Mouse (Mus musculus) small intestine, adult 2 months (tissue): ENCODE measurements at regions not wholly inside any gene's neighbourhood (a gene's known extent, or its start where the extent isn't known, plus 50 kb on each side); places are given as distances from the start of the nearest gene placed in this dataset.

ENCODE experiments used
- H3K27ac ChIP-seq: fragments of 200-500 bp; 2 replicates; pipeline ENCODE4 v1.5.1; 2012; ENCODE audit warnings: low read depth, low read length, control low read depth, inconsistent platforms; ENCODE audit not compliant: insufficient read depth
- H3K27me3 ChIP-seq: fragments of 200-500 bp; 2 replicates; pipeline ENCODE4 v1.6.1; 2012; ENCODE audit warnings: mild to moderate bottlenecking, moderate library complexity, low read length, inconsistent platforms; ENCODE audit not compliant: control insufficient read depth, insufficient read depth
- H3K36me3 ChIP-seq: fragments of 200-500 bp; 2 replicates; pipeline ENCODE4 v1.6.1; 2012; ENCODE audit warnings: mild to moderate bottlenecking, low read length, control low read depth, inconsistent platforms; ENCODE audit not compliant: control insufficient read depth, insufficient read depth
- H3K4me1 ChIP-seq: fragments of 200-500 bp; 2 replicates; pipeline ENCODE4 v1.6.1; 2012; ENCODE audit warnings: low read length, inconsistent platforms, mixed read lengths; ENCODE audit not compliant: control insufficient read depth, insufficient read depth, insufficient read length
- H3K4me3 ChIP-seq: fragments of 200-500 bp; 2 replicates; pipeline ENCODE4 v1.5.1; 2012; ENCODE audit warnings: low read depth, mild to moderate bottlenecking, control low read depth, inconsistent platforms, low read length, moderate library complexity
- CTCF ChIP-seq: fragments of 200-500 bp; IDR thresholded peaks from 2 replicates; pipeline ENCODE4 v1.5.1; 2012; ENCODE audit warnings: low read depth, mild to moderate bottlenecking, control low read depth, inconsistent platforms, low read length, moderate library complexity, mixed read lengths; ENCODE audit not compliant: insufficient replicate concordance, insufficient read length; ENCODE audit errors: extremely low read depth
- POLR2A ChIP-seq: fragments of 200-500 bp; IDR thresholded peaks from 2 replicates; pipeline ENCODE4 v1.6.1; 2012; ENCODE audit warnings: low read depth, mild to moderate bottlenecking, control low read depth, inconsistent platforms, low read length, moderate library complexity
- WGBS: fragments of 180-500 bp; shearing (Covaris S2); methylation state at CpG from one replicate; pipeline ENCODE4 v1.1.7; 2018; 5-methylcytosine and 5-hydroxymethylcytosine counted together

DNA sequence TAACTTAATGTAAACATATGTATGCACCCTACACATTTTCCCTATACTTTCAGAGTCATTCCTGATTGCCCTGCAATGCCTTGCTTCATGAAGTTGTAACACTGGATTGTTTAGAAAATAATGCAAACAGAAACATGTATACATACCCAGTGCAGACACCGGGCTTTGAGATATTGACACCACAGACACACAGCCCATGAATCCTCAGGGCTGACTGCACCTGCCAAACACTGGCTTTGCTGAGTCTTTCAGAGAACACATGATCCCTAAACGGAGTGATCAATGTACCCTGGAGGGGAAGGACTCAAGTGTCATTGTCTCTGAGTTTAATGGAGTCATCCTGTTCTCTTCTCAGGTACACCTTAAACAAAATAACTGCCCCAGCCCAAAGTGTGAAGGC, 519.4 kb upstream of the Mki67 start:
- TF ChIP-seq POLR2A = no peak
- no peak for TF ChIP-seq CTCF
- 57% methylated on average over 2 of the region's 2 CpGs for WGBS

GRCm38 (mm10) chr7:136236391-136236790, 520.2 kb upstream of the Mki67 start:
- WGBS = 66% methylated on average over 10 of the region's 10 CpGs
- no peaks in the 10 kb centered on the region for H3K4me1 ChIP-seq
- no peak for TF ChIP-seq CTCF
- no peak for TF ChIP-seq POLR2A
- H3K4me3 ChIP-seq = no peak overlapping the region
- no peaks in the 10 kb centered on the region for H3K36me3 ChIP-seq
- H3K27me3 ChIP-seq = no peaks in the 10 kb centered on the region
- no peak overlapping the region for H3K27ac ChIP-seq

More for the DNA sequence above, 519.4 kb upstream of the Mki67 start:
- H3K4me3 ChIP-seq = no peak overlapping the region
- no peak overlapping the region for H3K27ac ChIP-seq
- H3K36me3 ChIP-seq = no peaks in the 10 kb centered on the region
- H3K27me3 ChIP-seq = no peaks in the 10 kb centered on the region
- H3K4me1 ChIP-seq = no peaks in the 10 kb centered on the region

DNA sequence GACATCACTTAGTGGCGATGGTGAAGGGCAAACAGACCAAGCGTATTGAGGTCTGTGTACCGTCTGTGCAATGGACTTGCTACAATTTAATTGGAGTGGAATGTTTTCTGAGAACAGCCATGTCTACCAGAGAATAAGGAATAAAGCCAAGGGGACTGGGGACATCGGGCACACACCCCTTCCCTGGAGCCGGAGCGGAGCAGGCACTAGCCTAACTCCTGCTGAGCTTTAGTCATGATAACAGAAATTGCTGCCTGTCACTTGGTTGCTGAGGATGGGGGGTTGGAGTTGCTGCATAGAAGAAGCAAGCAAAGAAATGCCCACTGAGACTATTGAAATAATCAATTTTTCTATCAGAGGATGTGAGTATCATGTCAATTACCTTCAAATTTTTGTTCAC, 549.5 kb upstream of the Mki67 start:
- no peaks in the 10 kb centered on the region for H3K4me1 ChIP-seq
- H3K4me3 ChIP-seq = no peak overlapping the region
- H3K27me3 ChIP-seq = no peaks in the 10 kb centered on the region
- no peak for TF ChIP-seq POLR2A
- TF ChIP-seq CTCF = no peak
- WGBS = 59% methylated on average over 6 of the region's 6 CpGs
- H3K36me3 ChIP-seq = no peaks in the 10 kb centered on the region
- H3K27ac ChIP-seq = no peak overlapping the region

DNA sequence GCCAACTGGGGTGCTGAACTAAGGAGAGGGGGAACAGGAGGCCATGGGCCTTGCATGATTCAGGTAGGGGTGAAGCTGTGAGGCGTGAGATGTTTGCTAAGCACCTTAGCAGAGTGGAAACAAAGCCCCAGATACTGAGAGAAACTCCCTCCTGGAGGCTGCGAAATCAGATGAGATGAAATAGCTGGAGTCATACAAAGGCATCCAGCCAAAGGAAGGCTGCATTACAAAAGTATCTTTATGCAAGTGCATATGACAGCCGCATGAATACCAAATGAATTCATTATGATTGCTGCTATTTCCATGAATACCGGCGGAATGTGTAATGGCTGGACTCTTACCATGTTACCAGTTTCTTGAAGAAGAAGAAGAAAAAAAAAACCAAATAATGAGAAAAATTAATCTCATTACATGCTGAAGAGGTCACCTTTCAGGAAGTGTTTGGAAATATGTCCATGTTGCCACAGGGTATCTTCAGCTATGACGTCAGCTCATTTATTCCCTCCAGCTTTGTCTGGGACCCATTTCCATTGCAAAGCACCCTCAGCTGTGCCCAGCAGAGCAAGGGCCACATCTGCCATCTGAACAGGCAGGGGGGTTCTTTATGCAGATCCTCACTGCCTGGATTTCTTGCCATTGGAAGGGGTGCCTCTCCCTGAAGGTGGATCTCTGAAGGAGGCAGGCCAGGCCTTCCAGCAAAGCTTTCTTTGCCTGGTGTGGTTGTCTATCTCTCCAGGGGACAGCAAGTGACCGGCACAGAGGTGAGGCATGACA, 551.7 kb upstream of the Mki67 start:
- H3K4me3 ChIP-seq = no peak overlapping the region
- no peaks in the 10 kb centered on the region for H3K4me1 ChIP-seq
- WGBS = 81% methylated on average over 7 of the region's 7 CpGs
- H3K27ac ChIP-seq = no peak overlapping the region
- no peak for TF ChIP-seq CTCF
- TF ChIP-seq POLR2A = no peak
- H3K27me3 ChIP-seq = no peaks in the 10 kb centered on the region
- H3K36me3 ChIP-seq = no peaks in the 10 kb centered on the region

DNA sequence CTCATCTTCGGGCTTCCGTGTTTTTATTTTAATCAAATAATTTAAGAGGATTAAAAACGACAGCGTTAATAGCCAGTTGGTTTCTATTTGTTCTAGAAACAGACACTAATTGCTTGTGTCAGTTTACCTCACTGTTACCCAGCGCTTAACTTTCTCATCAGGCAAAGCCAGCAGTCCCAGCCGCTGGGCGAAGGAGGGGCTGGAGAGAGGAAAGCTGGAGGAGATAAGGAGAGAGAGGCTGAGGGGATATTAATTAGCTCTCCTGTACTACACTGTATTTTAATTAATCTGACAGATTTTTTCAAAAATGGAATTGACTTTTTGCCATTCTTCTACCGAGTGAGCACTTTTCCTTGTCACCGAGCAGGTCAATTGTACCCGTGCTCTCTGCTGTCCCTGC, 559.5 kb upstream of the Mki67 start:
- Histone ChIP-seq H3K27me3 (no peaks in the 10 kb centered on the region), H3K27ac (no peak overlapping the region), H3K36me3 (no peaks in the 10 kb centered on the region), H3K4me3 (no peak overlapping the region), H3K4me1 (no peaks in the 10 kb centered on the region)
- no peak for TF ChIP-seq POLR2A
- no peak for TF ChIP-seq CTCF
- 65% methylated on average over 10 of the region's 10 CpGs for WGBS

DNA sequence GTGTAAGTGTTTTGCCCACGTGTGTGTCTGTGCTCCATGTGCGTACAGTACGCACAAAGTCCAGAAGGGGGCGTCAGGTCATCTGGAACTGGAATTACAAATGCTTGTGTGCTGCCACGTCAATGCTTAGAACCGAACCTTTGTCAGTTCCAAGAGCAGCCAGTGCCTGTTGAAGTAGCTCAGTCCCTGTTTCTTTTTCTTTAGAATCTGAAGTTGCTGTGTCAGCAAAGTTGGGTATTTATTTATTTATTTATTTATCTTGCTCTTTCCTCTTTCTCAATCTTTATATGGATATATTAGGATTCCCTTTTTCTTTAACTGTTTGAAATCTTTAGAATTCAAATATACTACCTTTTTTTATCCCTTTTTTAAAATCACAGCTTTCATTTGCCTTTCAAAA, 567.6 kb upstream of the Mki67 start:
- WGBS = 81% methylated on average over 6 of the region's 6 CpGs
- H3K36me3 ChIP-seq = no peaks in the 10 kb centered on the region
- H3K27ac ChIP-seq = no peak overlapping the region
- TF ChIP-seq CTCF (no peak), POLR2A (no peak)
- no peaks in the 10 kb centered on the region for H3K27me3 ChIP-seq
- H3K4me1 ChIP-seq = no peaks in the 10 kb centered on the region
- no peak overlapping the region for H3K4me3 ChIP-seq

DNA sequence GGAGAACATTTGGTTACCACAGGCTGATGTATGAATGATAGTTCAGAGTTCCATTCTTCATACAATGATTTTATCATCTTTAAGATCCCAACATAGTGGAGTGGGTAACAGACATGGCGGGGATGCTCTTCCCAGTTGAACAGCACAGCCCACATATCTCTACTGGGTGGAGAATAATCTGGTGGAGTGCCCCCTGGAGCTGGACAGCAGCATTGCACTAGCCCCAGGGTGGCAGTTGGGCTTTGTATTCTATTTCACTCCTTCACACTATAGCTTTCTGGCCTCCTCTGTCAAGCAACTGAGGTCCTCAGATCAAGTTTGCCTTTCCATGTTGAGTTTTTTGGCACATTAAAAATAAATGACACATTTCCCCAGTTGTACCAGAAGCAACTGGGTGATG, 569.4 kb upstream of the Mki67 start:
- 92% methylated on average over 1 of the region's 1 CpGs for WGBS
- Histone ChIP-seq H3K4me3 (no peak overlapping the region), H3K27ac (no peak overlapping the region), H3K36me3 (no peaks in the 10 kb centered on the region), H3K4me1 (no peaks in the 10 kb centered on the region), H3K27me3 (no peaks in the 10 kb centered on the region)
- TF ChIP-seq POLR2A = no peak
- TF ChIP-seq CTCF = no peak
